Mouse (Mus musculus) MEL (cell line): ENCODE results near the gene Drc7.

Experiments
- BHLHE40 ChIP-seq: IDR thresholded peaks from 2 replicates; pipeline ENCODE4 v1.6.1; 2012; ENCODE audit warnings: low read depth, mild to moderate bottlenecking, inconsistent platforms, low read length, improper control_type of control experiment, borderline replicate concordance
- CTCF ChIP-seq, 3 experiments: IDR thresholded peaks in 2 of 3; conservative IDR thresholded peaks in 1 of 3; 2 replicates each; pipeline ENCODE4 v1.5.1; 2011 to 2012; ENCODE audit warnings: low read length in 3 of 3, low read depth in 2 of 3, mild to moderate bottlenecking in 2 of 3, improper control_type of control experiment in 1 of 3, inconsistent platforms in 1 of 3, mixed read lengths in 1 of 3, moderate library complexity in 1 of 3; ENCODE audit not compliant: control insufficient read depth in 1 of 3, insufficient read depth in 1 of 3, poor library complexity in 1 of 3, severe bottlenecking in 1 of 3
- EP300 ChIP-seq, 2 experiments: IDR thresholded peaks; 2 replicates each; pipeline ENCODE4 v1.6.1; 2011; ENCODE audit warnings: improper control_type of control experiment in 2 of 2, low read length in 2 of 2, low read depth in 1 of 2, mild to moderate bottlenecking in 1 of 2
- NELFE ChIP-seq: IDR thresholded peaks from 2 replicates; pipeline ENCODE4 v1.6.1; 2011; ENCODE audit warnings: low read depth, low read length, improper control_type of control experiment
- POLR2A ChIP-seq, 2 experiments: IDR thresholded peaks; 2 replicates each; pipeline ENCODE4 v1.6.1; 2011 to 2012; ENCODE audit warnings: low read length in 2 of 2, mild to moderate bottlenecking in 2 of 2, control low read depth in 1 of 2, improper control_type of control experiment in 1 of 2, low read depth in 1 of 2, moderate library complexity in 1 of 2; ENCODE audit not compliant: control insufficient read depth in 1 of 2, insufficient read depth in 1 of 2, poor library complexity in 1 of 2
- TAL1 ChIP-seq: IDR thresholded peaks from 2 replicates; pipeline ENCODE4 v1.6.1; 2012; ENCODE audit warnings: mild to moderate bottlenecking, inconsistent platforms, low read length, moderate library complexity, mixed read lengths
- USF1 ChIP-seq: IDR thresholded peaks from 2 replicates; pipeline ENCODE4 v1.6.1; 2014; ENCODE audit warnings: low read depth, mild to moderate bottlenecking, inconsistent platforms, low read length, improper control_type of control experiment, moderate library complexity
- USF2 ChIP-seq, 2 experiments: IDR thresholded peaks; 2 replicates each; pipeline ENCODE4 v1.6.1; 2011 to 2012; ENCODE audit warnings: improper control_type of control experiment in 2 of 2, low read length in 2 of 2, borderline replicate concordance in 1 of 2, inconsistent platforms in 1 of 2, low read depth in 1 of 2, mild to moderate bottlenecking in 1 of 2; ENCODE audit not compliant: insufficient read depth in 1 of 2
- ZNF384 ChIP-seq: IDR thresholded peaks from 2 replicates; pipeline ENCODE4 v1.6.1; 2012; ENCODE audit warnings: low read depth, mild to moderate bottlenecking, inconsistent platforms, low read length, improper control_type of control experiment

- no peak for TF ChIP-seq POLR2A (IDR thresholded peaks at IDR 0.05; ENCODE audit: control insufficient read depth in 1 of 2, insufficient read depth in 1 of 2, low read depth in 1 of 2, low read length in 2 of 2, poor library complexity in 1 of 2)
- TF ChIP-seq TAL1, result no peak
- TF ChIP-seq CTCF (IDR thresholded peaks at IDR 0.05 in 2 of 3, conservative IDR thresholded peaks at IDR 0.05 in 1 of 3; ENCODE audit: control insufficient read depth in 1 of 3, insufficient read depth in 1 of 3, low read depth in 2 of 3, low read length in 3 of 3, poor library complexity in 1 of 3, severe bottlenecking in 1 of 3), result no peak
- no peak for TF ChIP-seq USF2 (IDR thresholded peaks at IDR 0.05; ENCODE audit: borderline replicate concordance in 1 of 2, insufficient read depth in 1 of 2, low read depth in 1 of 2, low read length in 2 of 2)
- no peak for TF ChIP-seq ZNF384
- TF ChIP-seq EP300 (IDR thresholded peaks at IDR 0.05; ENCODE audit: low read depth in 1 of 2, low read length in 2 of 2), result no peak
- no peak for TF ChIP-seq BHLHE40
- no peak for TF ChIP-seq NELFE
- TF ChIP-seq USF1, result no peak
These were observed 72.8 kb downstream of the Drc7 start for GRCm38 (mm10) chr8:95127658-95128057.
